Mouse (Mus musculus) retina, postnatal 1 day (tissue): ENCODE measurements around the gene Rnf220.
A peak's percentile ranks its signal among the peaks of the same experiment; 100 is the strongest.

Experiments used
- DNase-seq: peaks from one replicate; pipeline ENCODE4 v3.0.0-alpha.2; 2012

Gene Rnf220

DNA sequence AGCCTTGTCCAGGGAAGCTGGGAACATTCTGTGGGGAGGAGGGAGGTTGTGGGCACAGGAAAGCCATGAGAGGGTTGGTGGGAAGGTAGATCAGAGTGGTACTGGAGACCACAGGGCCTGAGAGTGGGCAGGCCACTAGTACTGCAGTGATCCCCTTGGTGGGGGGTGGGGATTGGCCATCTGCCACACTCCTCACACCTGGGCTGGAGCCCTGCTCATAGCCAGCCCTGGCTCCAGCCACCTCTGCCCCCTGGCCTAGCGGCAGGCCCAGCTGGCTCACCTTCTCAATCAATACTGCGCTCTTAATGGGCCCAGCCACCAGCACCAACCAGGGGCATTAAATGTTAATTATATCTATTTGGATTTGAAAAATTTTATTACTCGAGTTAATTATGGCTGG lies 166.7 kb downstream of the Rnf220 start:
- DNase-seq, result no peak

DNA sequence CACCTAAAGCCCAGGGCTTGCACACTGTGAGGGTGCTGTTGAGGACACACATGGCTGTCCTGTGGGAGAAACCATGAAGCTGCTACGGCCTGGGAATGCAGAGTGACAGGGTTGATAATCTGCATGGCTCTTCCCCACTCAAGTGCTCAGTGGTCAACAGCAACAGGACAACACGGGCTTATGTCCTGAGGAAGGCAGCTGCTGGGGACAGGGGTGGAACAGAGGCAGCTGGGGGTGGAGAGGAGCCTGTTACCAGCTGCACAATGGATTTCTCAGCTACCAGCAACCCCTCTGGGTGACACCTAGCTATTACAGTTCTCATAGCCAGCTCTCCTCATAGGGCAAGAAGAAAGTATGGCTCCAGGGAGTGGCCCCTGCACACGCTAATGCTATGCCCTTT lies 169.9 kb downstream of the Rnf220 start:
- no peak for DNase-seq

DNA sequence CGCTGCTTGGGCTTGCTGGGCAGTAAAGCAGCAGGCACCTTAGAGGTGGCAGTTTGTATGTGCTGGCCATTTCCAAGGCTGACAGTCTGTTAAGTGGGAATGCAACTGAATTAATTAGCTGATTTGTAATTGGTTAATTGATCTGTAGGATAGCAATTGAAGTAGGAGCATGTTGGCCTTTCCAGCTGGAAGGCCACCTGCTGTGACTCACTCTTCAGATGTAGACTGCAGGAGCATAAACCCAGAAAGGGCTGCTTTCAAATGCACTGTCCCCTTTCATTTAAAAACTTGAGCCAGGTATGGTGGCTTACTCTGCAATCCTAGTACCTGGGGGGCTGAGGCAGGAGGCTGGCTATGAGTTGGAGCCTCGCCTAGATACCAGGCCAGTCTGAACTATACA lies 171.8 kb downstream of the Rnf220 start:
- no peak for DNase-seq

DNA sequence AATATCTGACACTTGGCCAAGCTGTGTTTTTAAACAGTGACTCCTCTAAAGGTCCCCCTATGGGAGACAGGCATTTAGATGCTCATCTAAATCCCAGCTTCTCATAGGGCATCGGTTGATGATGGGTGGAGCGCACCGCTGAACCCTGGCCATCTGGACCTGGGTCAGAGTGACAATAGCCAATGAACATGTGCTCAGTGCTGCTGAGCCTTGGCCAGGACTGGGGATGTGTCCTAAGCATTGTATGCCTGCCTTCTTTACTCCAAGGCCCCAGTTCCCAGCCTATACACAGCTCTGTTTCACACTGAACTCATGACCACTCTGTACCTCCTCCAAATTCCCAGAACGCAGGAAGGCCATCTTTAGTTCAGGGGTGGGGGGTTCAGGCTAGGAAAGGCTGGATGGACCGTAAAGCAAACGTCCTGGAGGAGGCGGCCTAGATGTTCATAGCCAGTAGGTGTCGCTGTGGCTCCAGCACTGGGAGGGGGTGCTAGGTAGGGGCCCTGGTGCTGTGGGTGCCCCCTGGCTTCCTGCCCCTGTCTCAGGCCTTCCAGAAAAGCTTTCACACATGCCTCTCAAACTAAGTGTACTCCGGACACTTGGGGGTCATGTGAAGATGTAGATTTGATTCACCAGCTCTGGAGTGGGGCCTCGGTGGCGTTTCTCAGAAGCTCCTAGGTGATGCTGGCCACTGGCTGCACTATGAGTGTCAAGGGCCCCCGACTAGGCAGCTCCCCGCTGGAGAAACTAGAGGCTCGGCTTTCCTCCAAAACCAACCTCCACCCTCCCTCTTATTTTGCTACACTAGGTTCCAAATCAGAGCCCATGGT lies 173.1 kb downstream of the Rnf220 start:
- peak; percentile 77 for DNase-seq

DNA sequence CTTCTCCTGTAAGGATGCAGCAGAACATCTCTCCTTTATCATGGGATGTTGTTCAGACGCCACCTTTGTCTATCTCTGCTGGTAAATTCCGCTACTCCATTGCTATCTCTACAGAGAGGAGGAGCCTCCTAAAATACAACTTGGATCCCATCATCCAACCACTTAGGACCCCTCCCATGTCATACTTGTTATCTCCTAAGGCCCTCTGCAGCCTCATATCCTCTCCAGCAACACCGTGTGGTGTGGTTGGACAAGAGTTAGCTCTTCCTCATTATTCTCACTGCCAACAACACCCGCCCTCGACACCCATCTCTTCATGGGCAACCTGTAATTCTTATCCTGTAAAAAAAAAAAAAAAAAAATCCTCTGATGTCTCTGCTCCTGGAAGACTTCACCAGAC lies 175.8 kb downstream of the Rnf220 start:
- DNase-seq, result no peak

GRCm38 (mm10) chr4:117318508-117318907 lies 178.3 kb downstream of the Rnf220 start:
- DNase-seq, result no peak

DNA sequence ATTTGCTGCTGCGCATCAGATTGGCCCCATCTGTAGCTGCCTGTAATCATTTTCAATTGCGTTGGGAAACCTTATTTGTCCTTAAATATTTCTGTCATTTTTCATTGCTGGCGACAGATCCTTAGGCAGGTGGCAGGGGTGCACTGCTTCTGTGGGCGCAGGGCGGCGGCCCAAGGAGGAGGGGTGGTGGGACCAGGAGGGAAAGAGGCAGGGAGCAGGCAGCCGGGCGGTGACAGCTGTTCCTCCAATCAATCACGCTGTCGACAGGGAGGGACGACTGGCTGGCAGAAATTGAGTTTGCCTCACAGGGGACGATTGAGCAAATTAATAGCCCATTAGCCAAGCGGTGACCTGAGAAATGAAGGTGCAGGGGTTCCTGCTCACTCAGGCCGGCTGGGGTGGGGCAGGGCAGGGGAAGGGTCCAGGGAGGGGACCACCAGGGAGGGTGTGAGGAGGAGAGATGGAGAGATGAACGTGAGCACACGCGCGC lies 179.1 kb downstream of the Rnf220 start:
- peak; percentile 46 for DNase-seq

GRCm38 (mm10) chr4:117316800-117317199 lies 180.1 kb downstream of the Rnf220 start:
- DNase-seq, result no peak

DNA sequence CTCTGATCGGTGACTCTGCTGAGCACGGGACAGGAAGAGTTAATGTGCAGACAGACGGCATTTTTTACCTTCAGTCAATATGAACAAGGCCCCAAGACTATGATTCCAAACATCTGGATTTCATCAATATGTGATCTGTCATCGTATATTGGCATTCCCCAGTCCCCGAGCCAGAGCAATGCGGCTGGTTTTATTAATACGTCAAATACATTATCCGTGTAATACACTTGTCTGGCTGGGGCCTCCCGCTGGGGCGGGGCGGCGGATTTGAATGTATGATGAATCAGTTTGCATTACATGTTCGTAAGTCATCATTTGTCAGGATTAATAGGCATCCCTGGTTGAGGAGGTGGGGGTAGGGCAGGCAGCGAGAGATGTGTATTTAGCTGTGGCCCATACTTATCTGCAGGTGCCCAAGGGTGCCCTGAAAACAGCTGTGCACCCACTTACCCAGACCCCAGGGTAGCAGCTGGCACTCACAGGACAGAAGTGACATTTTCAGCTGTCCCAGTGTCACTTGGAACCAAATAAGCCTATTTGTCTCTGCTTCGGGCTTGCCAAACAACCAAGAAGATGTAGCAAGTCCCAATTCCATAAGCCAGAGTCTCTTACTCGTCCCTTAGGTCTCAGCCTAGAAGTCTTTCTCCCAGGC lies 181.9 kb downstream of the Rnf220 start:
- no peak for DNase-seq

DNA sequence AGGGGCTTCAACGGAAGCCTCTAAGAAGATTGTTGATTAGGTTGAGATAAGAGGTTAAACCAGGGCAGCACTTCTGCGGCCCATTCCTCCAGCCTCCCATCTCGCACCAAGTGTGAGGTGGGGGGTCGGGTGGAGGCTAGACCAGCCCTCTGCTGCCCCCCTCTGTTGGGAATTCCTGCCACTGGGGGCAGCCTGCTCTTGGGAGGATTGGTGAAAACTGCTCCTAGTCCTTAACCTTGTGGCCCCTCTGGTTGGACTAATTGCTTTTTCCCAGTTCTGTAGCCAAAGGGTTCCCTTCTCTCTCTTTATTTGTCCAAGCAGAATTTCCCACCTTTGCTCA lies 183.8 kb downstream of the Rnf220 start:
- DNase-seq, result peak; percentile 64

DNA sequence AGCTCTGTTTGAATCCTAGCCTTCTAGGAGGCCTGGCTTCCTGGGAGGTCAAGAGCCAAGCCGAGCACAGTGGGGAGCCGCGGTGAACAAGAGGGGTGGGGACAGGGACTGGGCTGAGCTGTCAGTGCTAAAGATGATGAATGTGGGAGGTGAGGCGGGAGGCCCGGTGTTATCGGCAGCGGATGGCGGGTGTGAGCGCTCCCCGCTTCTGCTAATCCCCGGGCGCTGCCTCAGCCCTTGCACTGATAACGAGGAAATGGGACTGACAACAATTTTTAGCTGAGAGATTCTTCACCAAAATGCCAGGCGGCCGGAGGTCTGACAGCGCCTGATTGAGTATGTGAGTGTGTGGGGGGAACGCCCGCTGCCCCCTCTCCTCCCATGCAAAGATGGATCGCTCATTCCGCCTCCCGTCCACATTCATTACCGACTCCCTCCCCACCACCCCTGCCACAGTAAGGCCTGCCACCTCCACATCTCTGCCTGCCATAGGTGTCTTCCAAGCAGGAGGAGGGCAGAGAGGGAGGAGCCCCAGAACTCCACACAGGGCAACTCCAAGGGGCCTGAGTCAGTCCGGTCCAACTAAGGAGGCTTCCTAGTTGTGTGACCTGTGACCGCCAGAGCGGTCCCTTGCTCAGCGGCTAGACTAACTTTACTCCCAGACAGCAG lies 184.3 kb downstream of the Rnf220 start:
- peak; percentile 37 for DNase-seq

DNA sequence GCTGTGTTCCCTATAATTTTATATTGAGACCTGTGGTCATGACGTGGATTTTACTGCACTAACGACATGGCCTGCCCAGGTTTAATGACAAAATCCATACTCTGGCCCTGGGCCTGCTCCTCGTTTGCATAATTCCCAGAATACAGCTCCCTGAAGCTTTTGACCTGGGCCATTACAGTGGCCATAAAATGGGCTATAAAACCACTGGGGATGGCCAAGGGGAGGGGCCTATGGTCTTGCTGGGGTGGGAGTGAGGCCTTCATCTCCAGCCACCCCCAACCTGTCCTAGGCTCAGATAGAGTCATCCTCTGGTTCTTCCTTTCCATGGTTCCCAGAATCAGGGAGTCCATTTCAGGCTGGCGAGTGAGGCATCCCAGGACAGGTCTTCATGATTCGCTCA lies 185.0 kb downstream of the Rnf220 start:
- DNase-seq, result no peak

- no peak for DNase-seq
Observed at GRCm38 (mm10) chr4:117309427-117309826, 187.4 kb downstream of the Rnf220 start.

DNA sequence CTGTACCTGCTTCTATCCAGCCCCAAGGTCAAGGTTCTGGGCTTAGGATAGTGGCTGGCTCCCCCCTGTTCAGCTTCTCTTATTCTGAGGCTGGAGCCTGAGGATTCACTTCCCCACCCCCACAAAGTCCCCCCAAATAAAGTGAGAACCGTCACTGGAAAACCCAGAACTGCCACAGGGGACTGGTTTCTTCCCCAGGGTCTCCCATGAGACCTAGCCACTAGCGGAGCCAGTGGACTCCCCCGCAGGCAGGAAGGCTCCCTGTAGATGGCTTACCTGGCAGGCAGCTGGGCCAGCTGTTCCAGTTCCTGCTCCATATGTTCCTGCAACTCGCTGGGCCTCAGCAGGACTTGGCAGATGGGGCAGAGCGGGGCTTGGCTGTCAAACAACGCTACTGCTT lies 189.6 kb downstream of the Rnf220 start:
- DNase-seq, result no peak

- DNase-seq, result no peak
Observed at GRCm38 (mm10) chr4:117305461-117305860, 191.4 kb downstream of the Rnf220 start.

GRCm38 (mm10) chr4:117304239-117305025 lies 192.4 kb downstream of the Rnf220 start:
- peak; percentile 53 for DNase-seq

- DNase-seq, result no peak
Observed at GRCm38 (mm10) chr4:117303581-117304238, 193.1 kb downstream of the Rnf220 start.

DNA sequence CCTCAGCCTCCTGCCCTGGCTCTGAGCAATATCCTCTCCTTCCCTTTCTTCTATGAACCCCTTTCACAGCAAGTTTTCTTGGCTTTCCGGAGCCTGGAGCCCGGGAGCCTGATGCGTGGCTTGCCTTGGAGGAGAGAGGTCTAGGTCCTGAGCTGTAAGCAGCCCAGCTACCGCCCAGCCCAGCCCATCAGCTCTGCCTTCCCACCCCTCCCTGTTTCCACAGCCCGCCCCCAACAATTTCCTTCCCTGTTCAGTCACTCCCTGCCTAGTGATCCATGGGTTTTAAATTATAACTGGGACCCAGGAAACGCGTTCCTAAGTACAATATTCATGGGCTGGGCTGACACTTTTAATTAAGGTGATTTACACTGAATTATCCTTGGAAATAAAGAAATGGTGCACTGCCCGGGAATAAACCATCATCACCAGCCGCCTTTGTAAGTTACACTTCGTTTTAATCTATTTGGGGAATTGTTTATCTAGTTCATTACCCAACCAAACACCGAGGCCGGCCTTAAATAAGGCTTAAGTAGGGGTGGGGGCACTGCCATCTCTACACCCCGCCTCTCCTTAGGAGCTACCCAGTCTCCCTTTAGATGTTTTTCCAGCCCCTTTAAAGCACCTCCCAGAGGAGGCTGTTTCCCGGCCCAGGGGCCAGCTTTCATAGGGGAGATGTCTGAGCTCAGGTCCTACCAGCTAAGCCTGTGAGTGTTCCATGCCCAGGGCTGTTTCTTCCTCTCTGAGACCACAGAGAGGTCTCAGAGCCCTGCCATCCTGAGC lies 194.6 kb downstream of the Rnf220 start:
- DNase-seq, result no peak

DNA sequence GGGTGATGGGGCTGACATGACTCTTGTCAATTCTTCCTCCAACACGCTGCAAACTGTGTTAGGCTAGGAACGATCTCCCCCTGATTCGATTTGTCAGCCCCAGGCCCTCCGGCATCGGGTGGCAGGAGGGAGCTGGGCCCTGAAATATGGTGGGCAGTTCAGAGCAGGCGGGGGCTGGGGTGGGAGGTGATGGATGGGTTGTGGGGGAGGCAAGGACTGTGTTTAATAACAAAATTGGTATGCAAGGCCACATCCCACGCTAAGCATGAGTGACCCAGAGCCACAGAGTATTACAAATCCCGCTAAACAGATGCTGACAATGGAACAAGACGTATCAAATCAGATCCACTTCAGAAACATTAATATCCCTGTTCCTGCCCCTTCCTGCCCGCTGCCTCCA lies 196.9 kb downstream of the Rnf220 start:
- DNase-seq, result no peak

GRCm38 (mm10) chr4:117297819-117298218 lies 199.0 kb downstream of the Rnf220 start:
- DNase-seq, result no peak

- DNase-seq, result no peak
Observed at GRCm38 (mm10) chr4:117296849-117297593, 199.8 kb downstream of the Rnf220 start.
